Mouse (Mus musculus) forebrain, embryonic 15.5 days (tissue): Measurements from ENCODE around the gene March10. TPM values are rescaled to one million over a fixed set of nuclear protein-coding genes. Genes with fewer than 3 reads are reported as not detected.
A peak's percentile ranks its signal among the peaks of the same experiment; 100 is the strongest.

Experiments
- ATAC-seq: fragments of 200-750 bp; cut with Nextera tagmentation; replicated peaks from 2 replicates; pipeline ENCODE4 v1.8.0; 2017; ENCODE audit warnings: mild to moderate bottlenecking, moderate TSS enrichment, moderate library complexity
- H3K27ac ChIP-seq: fragments of 300-500 bp; sonication (generic); replicated peaks from 2 replicates; pipeline ENCODE4 v1.5.1; 2015; ENCODE audit warnings: mild to moderate bottlenecking, inconsistent platforms
- H3K27me3 ChIP-seq: fragments of 300-500 bp; sonication (generic); 2 replicates; pipeline ENCODE4 v1.6.1; 2015; ENCODE audit warnings: inconsistent platforms
- H3K36me3 ChIP-seq: fragments of 300-500 bp; sonication (generic); 2 replicates; pipeline ENCODE4 v1.6.1; 2015; ENCODE audit warnings: mild to moderate bottlenecking, inconsistent platforms
- H3K4me1 ChIP-seq: fragments of 300-500 bp; sonication (generic); 2 replicates; pipeline ENCODE4 v1.6.1; 2015; ENCODE audit warnings: inconsistent platforms
- H3K4me2 ChIP-seq: fragments of 300-500 bp; sonication (generic); replicated peaks from 2 replicates; pipeline ENCODE4 v1.6.1; 2015; ENCODE audit warnings: mild to moderate bottlenecking, inconsistent platforms
- H3K4me3 ChIP-seq: fragments of 300-500 bp; sonication (generic); 2 replicates; pipeline ENCODE4 v1.5.1; 2015; ENCODE audit warnings: mild to moderate bottlenecking, inconsistent platforms
- H3K9ac ChIP-seq: fragments of 300-500 bp; sonication (generic); replicated peaks from 2 replicates; pipeline ENCODE4 v1.6.1; 2015; ENCODE audit warnings: mild to moderate bottlenecking, inconsistent platforms
- H3K9me3 ChIP-seq: fragments of 300-500 bp; sonication (generic); 2 replicates; pipeline ENCODE4 v1.6.1; 2016; ENCODE audit warnings: inconsistent platforms
- WGBS: fragments of 180-500 bp; shearing (Covaris S2); methylation state at CpG from one replicate; pipeline ENCODE4 v1.1.7; 2015; ENCODE audit warnings: mixed read lengths; 5-methylcytosine and 5-hydroxymethylcytosine counted together
- polyA plus RNA-seq: library from polyadenylated mRNA; unstranded; fragments of >200 nt; fragmentation: Nextera tagmentation; extraction: Ambion mirVana; gene quantifications from 2 replicates; pipeline ENCODE4 v1.2.1, GENCODE M21; 2015

Gene March10
- 0.34 and 0.50 TPM in 2 replicates for polyA plus RNA-seq

DNA sequence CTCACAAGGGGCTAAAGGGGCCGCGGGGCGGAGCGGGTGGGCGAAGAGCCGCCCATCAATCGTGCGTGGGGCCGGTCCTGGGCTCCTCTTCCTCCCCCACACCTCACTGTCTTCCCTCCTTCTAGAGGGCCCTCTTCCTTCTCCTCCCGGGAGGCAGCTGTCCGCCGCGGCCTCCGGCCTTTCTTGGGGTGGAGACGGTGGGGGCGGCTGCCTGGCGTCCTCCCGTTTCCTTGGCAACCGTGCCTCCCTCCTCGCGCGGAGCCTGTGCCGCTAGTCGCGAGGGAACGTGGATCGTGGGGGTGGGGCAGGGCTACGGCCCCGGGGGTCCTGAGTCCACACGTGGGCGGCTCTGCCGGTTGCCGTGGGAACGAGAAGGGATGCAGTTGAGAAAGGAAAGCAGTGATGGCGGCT is at the start of gene March10:
TSS of gene March10 (minus strand) at position 239 of the 411 bp plus-strand sequence.
- under 1% methylated on average over 35 of the region's 35 CpGs for whole genome bisulfite sequencing
- peak; percentile 85 for ATAC-seq

GRCm38 (mm10) chr11:105506322-105506721 is 49.8 kb upstream of the March10 start:
- H3K4me3 ChIP-seq: no peak overlapping the region
- H3K27ac ChIP-seq: no peak overlapping the region
- H3K4me1 ChIP-seq: peaks cover 30% of the 10 kb centered on the region
- H3K36me3 ChIP-seq: no peaks in the 10 kb centered on the region
- no peaks in the 10 kb centered on the region for H3K9me3 ChIP-seq
- no peak overlapping the region for H3K9ac ChIP-seq
- ATAC-seq: no peak
- 85% methylated on average over 11 of the region's 11 CpGs for WGBS
- H3K27me3 ChIP-seq: no peaks in the 10 kb centered on the region
- H3K4me2 ChIP-seq: no peak overlapping the region

More for the DNA sequence above, at the start of gene March10:
- Histone ChIP-seq H3K4me3 (peak within 1 kb of the TSS; percentile 57), H3K9ac (peak within 1 kb of the TSS; percentile 64), H3K9me3 (no peaks in the 10 kb centered on the region), H3K36me3 (no peaks in the 10 kb centered on the region), H3K4me1 (peaks cover 18% of the 10 kb centered on the region), H3K27me3 (no peaks in the 10 kb centered on the region), H3K4me2 (peak within 1 kb of the TSS; percentile 94), H3K27ac (peak within 1 kb of the TSS; percentile 88)

DNA sequence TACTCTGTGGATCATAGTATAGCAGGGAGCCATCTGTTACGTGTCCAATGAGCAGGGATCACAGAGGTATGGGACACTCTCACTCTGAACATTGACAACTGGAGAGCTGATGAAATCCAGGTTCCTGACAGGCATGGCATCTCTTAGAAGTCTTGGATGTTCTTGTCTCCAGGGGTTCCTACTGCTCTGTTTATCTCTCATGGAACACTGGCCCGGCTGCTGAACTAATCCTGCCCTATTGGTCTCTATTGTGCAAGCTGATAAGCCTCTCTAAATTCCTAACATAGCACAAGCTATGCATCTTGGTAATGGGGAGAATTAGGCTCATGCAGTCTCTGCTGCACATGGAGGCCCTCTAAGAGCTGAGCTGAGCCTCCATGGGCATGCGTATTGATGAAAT is 48.5 kb upstream of the March10 start:
- Histone ChIP-seq H3K27ac (no peak overlapping the region), H3K27me3 (no peaks in the 10 kb centered on the region), H3K9me3 (no peaks in the 10 kb centered on the region), H3K4me3 (no peak overlapping the region), H3K36me3 (no peaks in the 10 kb centered on the region), H3K4me1 (peaks cover 30% of the 10 kb centered on the region), H3K9ac (no peak overlapping the region), H3K4me2 (no peak overlapping the region)
- no peak for ATAC-seq
- WGBS: 65% methylated on average over 3 of the region's 3 CpGs

DNA sequence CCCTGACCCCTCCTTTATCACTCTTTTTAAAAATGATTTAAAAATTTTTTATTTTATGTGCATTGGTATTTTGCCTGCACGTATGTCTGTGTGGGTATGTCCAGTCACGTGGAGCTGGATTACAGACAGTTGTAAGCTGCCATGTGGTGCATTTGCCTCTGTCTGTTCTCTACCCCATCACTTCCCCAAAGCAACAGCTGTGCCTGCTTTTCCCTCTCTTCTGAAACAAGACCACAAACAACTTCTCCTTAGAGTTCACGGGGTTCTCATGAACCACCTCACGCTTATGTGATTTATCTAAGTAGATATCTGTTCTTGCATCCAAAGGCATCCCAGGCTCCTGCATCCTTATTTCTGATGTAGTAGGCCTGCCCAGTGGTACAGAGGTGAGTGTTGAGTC is 45.8 kb upstream of the March10 start:
- WGBS: 87% methylated on average over 4 of the region's 4 CpGs

GRCm38 (mm10) chr11:105497505-105497904 is 41.0 kb upstream of the March10 start:
- H3K36me3 ChIP-seq: no peaks in the 10 kb centered on the region
- H3K4me2 ChIP-seq: no peak overlapping the region
- peaks cover 24% of the 10 kb centered on the region for H3K4me1 ChIP-seq
- H3K9ac ChIP-seq: no peak overlapping the region
- 36% methylated on average over 6 of the region's 6 CpGs for WGBS
- H3K4me3 ChIP-seq: no peak overlapping the region
- H3K27ac ChIP-seq: peak overlapping the region; percentile 6
- no peak for ATAC-seq
- H3K9me3 ChIP-seq: no peaks in the 10 kb centered on the region
- H3K27me3 ChIP-seq: no peaks in the 10 kb centered on the region

More for the DNA sequence above, 45.8 kb upstream of the March10 start:
- Histone ChIP-seq H3K4me1 (peaks cover 16% of the 10 kb centered on the region), H3K27me3 (no peaks in the 10 kb centered on the region), H3K9ac (no peak overlapping the region), H3K27ac (no peak overlapping the region), H3K4me3 (no peak overlapping the region), H3K9me3 (no peaks in the 10 kb centered on the region), H3K4me2 (no peak overlapping the region), H3K36me3 (no peaks in the 10 kb centered on the region)
- ATAC-seq: no peak

GRCm38 (mm10) chr11:105496665-105497064 is 40.1 kb upstream of the March10 start:
- Histone ChIP-seq H3K27ac (no peak overlapping the region), H3K9me3 (no peaks in the 10 kb centered on the region), H3K36me3 (no peaks in the 10 kb centered on the region), H3K9ac (no peak overlapping the region), H3K4me2 (no peak overlapping the region), H3K4me3 (no peak overlapping the region), H3K27me3 (no peaks in the 10 kb centered on the region), H3K4me1 (peaks cover 24% of the 10 kb centered on the region)
- 78% methylated on average over 7 of the region's 7 CpGs for WGBS
- ATAC-seq: no peak

GRCm38 (mm10) chr11:105495591-105496270 is 39.2 kb upstream of the March10 start:
- no peak for ATAC-seq
- H3K27ac ChIP-seq: no peak overlapping the region
- no peak overlapping the region for H3K4me3 ChIP-seq
- no peaks in the 10 kb centered on the region for H3K9me3 ChIP-seq
- H3K4me2 ChIP-seq: no peak overlapping the region
- no peaks in the 10 kb centered on the region for H3K36me3 ChIP-seq
- WGBS: 65% methylated on average over 18 of the region's 18 CpGs
- H3K4me1 ChIP-seq: peaks cover 24% of the 10 kb centered on the region
- H3K27me3 ChIP-seq: no peaks in the 10 kb centered on the region
- no peak overlapping the region for H3K9ac ChIP-seq

DNA sequence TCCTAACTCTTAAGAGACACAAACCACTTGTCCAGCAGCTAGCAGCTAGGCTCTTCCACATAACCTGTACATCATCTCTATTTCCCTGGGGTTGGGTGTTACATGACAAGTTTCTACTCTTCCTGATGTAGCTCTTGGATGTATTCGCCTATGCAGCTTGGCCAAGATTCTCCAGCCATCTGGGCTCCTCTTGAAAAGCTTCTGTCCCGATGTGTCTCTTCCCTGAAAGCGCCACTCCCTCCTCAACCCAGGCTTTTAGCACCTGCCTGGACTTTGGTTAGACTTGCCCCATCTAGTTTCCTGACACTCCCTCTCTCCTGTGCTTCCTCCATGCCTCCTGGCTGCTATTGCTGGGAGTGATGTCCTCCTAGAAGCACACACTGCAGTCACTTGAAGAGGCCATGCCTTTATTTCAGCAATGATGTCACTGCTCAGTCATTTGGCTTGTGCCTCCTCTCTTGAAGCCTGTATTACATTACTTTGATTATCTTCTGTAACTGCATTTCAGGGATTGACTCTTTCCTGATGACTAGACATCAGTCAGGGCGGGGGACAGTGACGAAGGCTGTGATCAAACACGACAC is 38.3 kb upstream of the March10 start:
- no peaks in the 10 kb centered on the region for H3K36me3 ChIP-seq
- H3K27me3 ChIP-seq: no peaks in the 10 kb centered on the region
- ATAC-seq: no peak

GRCm38 (mm10) chr11:105492392-105492791 is 35.9 kb upstream of the March10 start:
- H3K27ac ChIP-seq: no peak overlapping the region
- ATAC-seq: no peak
- H3K27me3 ChIP-seq: no peaks in the 10 kb centered on the region
- H3K9me3 ChIP-seq: no peaks in the 10 kb centered on the region
- H3K9ac ChIP-seq: no peak overlapping the region
- no peak overlapping the region for H3K4me2 ChIP-seq
- peaks cover 15% of the 10 kb centered on the region for H3K4me1 ChIP-seq
- no peak overlapping the region for H3K4me3 ChIP-seq
- 79% methylated on average over 4 of the region's 4 CpGs for WGBS
- H3K36me3 ChIP-seq: no peaks in the 10 kb centered on the region

More for the DNA sequence above, 38.3 kb upstream of the March10 start:
- Histone ChIP-seq H3K4me1 (peaks cover 24% of the 10 kb centered on the region), H3K4me3 (no peak overlapping the region), H3K27ac (no peak overlapping the region), H3K9ac (no peak overlapping the region), H3K4me2 (no peak overlapping the region), H3K9me3 (no peaks in the 10 kb centered on the region)
- WGBS: 86% methylated on average over 6 of the region's 6 CpGs

- 77% methylated on average over 5 of the region's 5 CpGs for WGBS
- no peak overlapping the region for H3K27ac ChIP-seq
- ATAC-seq: no peak
Measured at GRCm38 (mm10) chr11:105490971-105491370, 34.4 kb upstream of the March10 start.

GRCm38 (mm10) chr11:105485412-105485811 is 28.9 kb upstream of the March10 start:
- ATAC-seq: no peak
- no peak overlapping the region for H3K4me2 ChIP-seq
- H3K36me3 ChIP-seq: no peaks in the 10 kb centered on the region
- H3K9me3 ChIP-seq: no peaks in the 10 kb centered on the region
- H3K27ac ChIP-seq: no peak overlapping the region
- no peak overlapping the region for H3K4me3 ChIP-seq
- 90% methylated on average over 6 of the region's 6 CpGs for WGBS
- H3K27me3 ChIP-seq: no peaks in the 10 kb centered on the region
- H3K9ac ChIP-seq: no peak overlapping the region
- H3K4me1 ChIP-seq: no peaks in the 10 kb centered on the region

More at GRCm38 (mm10) chr11:105490971-105491370, 34.4 kb upstream of the March10 start:
- H3K27me3 ChIP-seq: no peaks in the 10 kb centered on the region
- H3K4me2 ChIP-seq: no peak overlapping the region
- H3K36me3 ChIP-seq: no peaks in the 10 kb centered on the region
- H3K4me1 ChIP-seq: peaks cover 7% of the 10 kb centered on the region
- no peaks in the 10 kb centered on the region for H3K9me3 ChIP-seq
- no peak overlapping the region for H3K9ac ChIP-seq
- no peak overlapping the region for H3K4me3 ChIP-seq

- Histone ChIP-seq H3K9me3 (no peaks in the 10 kb centered on the region), H3K4me3 (no peak overlapping the region), H3K36me3 (no peaks in the 10 kb centered on the region), H3K27me3 (no peaks in the 10 kb centered on the region), H3K27ac (no peak overlapping the region), H3K9ac (no peak overlapping the region), H3K4me2 (no peak overlapping the region), H3K4me1 (no peaks in the 10 kb centered on the region)
- no peak for ATAC-seq
- WGBS: 82% methylated on average over 6 of the region's 6 CpGs
Measured at GRCm38 (mm10) chr11:105484993-105485392, 28.5 kb upstream of the March10 start.
